Mouse (Mus musculus) megakaryocyte, embryonic 14.5 days (primary cell): ENCODE results near the gene Epb41l2. TPM values are rescaled to one million over a fixed set of nuclear protein-coding genes. Genes with fewer than 3 reads are reported as not detected.

ENCODE experiments used
- H3K27me3 ChIP-seq: replicated peaks from 2 replicates; pipeline ENCODE3; 2012; ENCODE audit warnings: inconsistent platforms
- H3K36me3 ChIP-seq: replicated peaks from 2 replicates; pipeline ENCODE3; 2012; ENCODE audit warnings: low read length, inconsistent platforms, mixed read lengths
- H3K4me1 ChIP-seq: 2 replicates; pipeline ENCODE4 v1.6.1; 2012; ENCODE audit warnings: inconsistent platforms
- H3K4me3 ChIP-seq: replicated peaks from 2 replicates; pipeline ENCODE3; 2012; ENCODE audit warnings: moderate library complexity, mild to moderate bottlenecking, inconsistent platforms
- H3K9me3 ChIP-seq: 2 replicates; pipeline ENCODE4 v1.6.1; 2012; ENCODE audit warnings: inconsistent platforms
- FLI1 ChIP-seq: IDR thresholded peaks from 2 replicates; pipeline ENCODE4 v1.6.1; 2012; ENCODE audit warnings: low read length, inconsistent platforms, mixed read lengths
- GATA1 ChIP-seq: IDR thresholded peaks from 3 replicates; pipeline ENCODE4 v1.6.1; 2012; ENCODE audit warnings: mixed read lengths, low read length, inconsistent platforms, borderline replicate concordance
- polyA plus RNA-seq: library from polyadenylated mRNA; stranded (reverse); fragments of >175 nt; gene quantifications from 2 replicates; pipeline ENCODE4 v1.2.3, GENCODE M21; 2012; ENCODE audit warnings: low replicate concordance; ENCODE audit not compliant: insufficient read depth

The Epb41l2 gene
- polyA plus RNA-seq, 1 experiment = 33.7 TPM

DNA sequence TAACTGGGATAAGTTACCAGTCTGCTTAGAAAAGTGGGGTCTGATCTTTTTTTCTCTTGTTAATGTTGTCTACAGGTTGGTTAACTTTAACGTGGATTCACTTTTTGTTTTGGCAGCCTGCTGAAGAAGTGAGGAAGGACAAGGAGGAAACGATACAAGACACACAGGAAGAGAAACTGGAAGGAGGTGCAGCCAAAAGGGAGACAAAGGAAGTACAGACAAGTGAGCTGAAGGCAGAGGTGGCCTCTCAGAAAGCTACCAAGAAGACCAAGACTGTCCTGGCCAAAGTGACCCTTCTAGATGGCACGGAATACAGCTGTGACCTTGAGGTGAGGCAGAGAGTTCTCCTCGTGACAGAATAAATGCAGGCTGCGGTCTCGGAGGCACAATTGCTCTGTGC lies 84.0 kb downstream of the Epb41l2 start:
- no peak overlapping the region for H3K4me3 ChIP-seq
- H3K36me3 ChIP-seq = peaks cover 39% of the 10 kb centered on the region
- TF ChIP-seq GATA1 (no peak), FLI1 (no peak)
- no peaks in the 10 kb centered on the region for H3K27me3 ChIP-seq
- peaks cover 44% of the 10 kb centered on the region for H3K4me1 ChIP-seq
- H3K9me3 ChIP-seq = no peaks in the 10 kb centered on the region

DNA sequence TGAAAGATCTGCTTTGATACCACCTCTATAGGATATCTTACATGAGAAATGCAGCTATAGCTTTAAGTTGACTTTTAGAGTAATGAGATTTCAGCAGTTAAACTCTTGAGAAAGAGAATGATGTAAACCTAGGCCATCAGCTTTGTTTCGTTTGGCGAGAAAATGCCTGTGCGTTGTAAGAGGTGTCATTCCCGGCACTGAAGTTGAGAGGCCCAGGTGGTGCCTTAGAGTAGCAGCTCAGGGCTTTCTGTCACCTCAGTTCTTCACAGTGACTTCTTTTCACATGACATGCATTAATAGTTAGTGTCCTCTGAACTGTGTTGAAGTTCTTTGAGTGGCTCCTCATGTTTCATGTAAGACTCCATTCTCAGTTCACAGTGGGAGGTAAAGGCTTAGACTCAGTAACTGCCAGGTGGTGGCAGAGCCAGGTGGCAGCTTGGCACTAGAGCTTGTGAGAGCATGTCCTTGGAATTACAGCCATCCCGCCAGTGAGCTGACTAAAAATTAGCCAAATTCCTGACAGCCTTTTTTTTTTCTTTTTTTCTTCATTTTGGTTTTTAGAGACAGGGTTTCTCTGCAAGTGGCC lies 84.7 kb downstream of the Epb41l2 start:
- H3K4me1 ChIP-seq = peaks cover 41% of the 10 kb centered on the region
- no peaks in the 10 kb centered on the region for H3K27me3 ChIP-seq
- TF ChIP-seq GATA1 (no peak), FLI1 (no peak)
- no peaks in the 10 kb centered on the region for H3K9me3 ChIP-seq
- H3K36me3 ChIP-seq = peaks cover 41% of the 10 kb centered on the region
- no peak overlapping the region for H3K4me3 ChIP-seq

DNA sequence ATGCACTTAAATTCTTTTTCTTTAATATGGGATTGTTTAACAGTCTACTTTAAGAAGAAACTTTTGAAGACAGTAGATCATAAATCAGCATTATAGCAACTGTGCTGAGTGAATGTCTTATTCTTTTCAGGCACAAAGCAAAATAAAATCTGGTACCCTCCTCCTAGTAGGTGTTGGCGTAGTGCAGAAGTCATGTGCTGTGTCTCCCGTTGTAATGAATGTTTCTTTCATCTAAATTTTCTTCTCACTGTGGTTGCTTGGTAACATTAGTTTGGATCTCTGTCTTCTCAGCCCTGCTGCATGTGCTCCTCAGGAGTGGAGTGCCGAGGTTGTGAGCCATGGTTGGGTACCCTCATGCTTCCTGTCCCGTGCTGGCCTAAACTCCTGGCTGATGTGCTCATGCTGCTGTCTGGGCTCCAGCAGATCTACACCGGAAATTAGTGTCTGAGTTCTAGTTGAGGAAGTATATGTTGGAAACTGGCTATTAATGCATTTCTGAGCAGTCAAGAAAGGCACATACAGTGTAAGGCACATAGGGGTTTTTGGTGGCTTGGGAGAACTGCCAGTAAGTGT lies 87.4 kb downstream of the Epb41l2 start:
- peaks cover 32% of the 10 kb centered on the region for H3K4me1 ChIP-seq
- TF ChIP-seq GATA1 = no peak
- no peak for TF ChIP-seq FLI1
- no peaks in the 10 kb centered on the region for H3K9me3 ChIP-seq
- H3K4me3 ChIP-seq = no peak overlapping the region
- peaks cover 34% of the 10 kb centered on the region for H3K36me3 ChIP-seq
- no peaks in the 10 kb centered on the region for H3K27me3 ChIP-seq

DNA sequence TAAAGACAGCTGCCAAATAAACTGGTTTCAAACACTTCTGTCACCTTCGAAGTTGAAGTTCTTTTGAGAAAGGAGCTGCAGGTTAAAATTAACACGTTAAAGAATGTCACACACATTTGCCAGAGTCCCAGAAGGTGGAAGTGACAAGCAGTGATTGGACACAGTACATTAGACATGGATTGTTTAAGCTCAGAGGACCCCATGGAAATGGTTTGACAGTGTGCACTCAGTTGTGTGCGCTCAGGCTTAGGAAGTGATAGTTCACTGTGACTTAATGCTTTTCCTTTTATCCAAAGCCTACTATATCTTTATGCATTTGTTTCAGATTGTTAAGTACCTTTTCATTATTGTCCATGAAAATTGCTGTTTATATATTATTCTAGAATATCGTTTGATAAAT lies 89.1 kb downstream of the Epb41l2 start:
- Histone ChIP-seq H3K9me3 (no peaks in the 10 kb centered on the region), H3K27me3 (no peaks in the 10 kb centered on the region), H3K4me3 (no peak overlapping the region), H3K36me3 (peaks cover 37% of the 10 kb centered on the region), H3K4me1 (peaks cover 31% of the 10 kb centered on the region)
- TF ChIP-seq GATA1 (no peak), FLI1 (no peak)

DNA sequence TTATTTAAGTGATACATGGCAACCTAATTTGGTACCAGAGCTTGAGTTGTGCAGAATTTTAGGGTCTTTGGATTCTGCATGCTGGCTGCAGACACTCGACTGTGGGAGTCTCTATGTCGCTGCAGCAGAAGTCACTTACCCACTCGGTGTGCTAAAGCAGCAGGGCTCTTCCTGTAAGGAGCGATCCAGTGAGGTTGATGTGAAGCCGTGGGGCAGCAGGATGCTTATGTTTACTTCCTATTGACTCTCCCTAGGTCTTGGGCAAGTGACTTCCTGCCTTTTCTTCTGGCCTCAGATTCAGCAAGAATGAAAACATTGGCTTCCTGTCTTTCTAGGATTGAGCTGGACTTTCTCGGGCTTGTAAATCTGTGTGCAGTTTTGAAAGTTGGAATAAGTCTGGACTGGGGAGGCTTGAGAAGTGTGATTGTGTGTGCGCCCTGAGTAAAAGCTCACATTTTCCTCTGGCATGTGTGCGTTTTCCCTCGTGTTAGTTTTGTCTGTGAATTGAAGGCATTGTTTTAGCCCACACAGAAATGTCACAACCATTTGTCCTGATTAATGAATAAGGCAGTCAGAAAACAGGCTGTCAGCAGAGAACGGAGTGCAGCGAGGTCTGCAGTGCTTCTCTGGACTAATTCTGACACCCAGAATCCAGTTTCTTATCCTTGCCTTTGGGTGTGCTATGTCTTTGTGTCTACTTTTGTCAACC lies 89.9 kb downstream of the Epb41l2 start:
- no peaks in the 10 kb centered on the region for H3K9me3 ChIP-seq
- no peaks in the 10 kb centered on the region for H3K27me3 ChIP-seq
- H3K4me3 ChIP-seq = peak overlapping the region; percentile 18
- no peak for TF ChIP-seq FLI1
- no peak for TF ChIP-seq GATA1
- peaks cover 37% of the 10 kb centered on the region for H3K36me3 ChIP-seq
- peaks cover 25% of the 10 kb centered on the region for H3K4me1 ChIP-seq

DNA sequence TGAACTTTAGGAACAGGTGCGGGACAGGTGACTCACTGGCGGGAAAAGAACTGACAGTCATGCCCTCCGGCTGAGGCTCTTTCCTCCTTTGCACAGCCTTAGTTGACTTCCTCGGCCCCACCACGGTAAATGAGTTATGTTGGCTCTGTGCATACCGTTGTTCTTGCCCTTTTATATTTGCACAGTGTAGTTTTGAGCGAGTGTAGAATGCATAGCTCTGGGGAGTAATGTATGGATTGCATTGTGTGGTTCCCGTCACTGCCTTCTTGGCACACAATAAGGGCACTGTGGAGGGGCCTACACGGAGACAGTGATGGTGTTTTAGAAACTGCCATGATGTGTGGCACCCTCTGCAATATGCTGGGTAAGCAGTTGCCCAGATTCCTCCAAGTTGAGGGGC lies 93.6 kb downstream of the Epb41l2 start:
- no peak for TF ChIP-seq FLI1
- TF ChIP-seq GATA1 = no peak
- no peaks in the 10 kb centered on the region for H3K27me3 ChIP-seq
- peaks cover 36% of the 10 kb centered on the region for H3K4me1 ChIP-seq
- no peaks in the 10 kb centered on the region for H3K9me3 ChIP-seq
- no peak overlapping the region for H3K4me3 ChIP-seq
- H3K36me3 ChIP-seq = peaks cover 21% of the 10 kb centered on the region

DNA sequence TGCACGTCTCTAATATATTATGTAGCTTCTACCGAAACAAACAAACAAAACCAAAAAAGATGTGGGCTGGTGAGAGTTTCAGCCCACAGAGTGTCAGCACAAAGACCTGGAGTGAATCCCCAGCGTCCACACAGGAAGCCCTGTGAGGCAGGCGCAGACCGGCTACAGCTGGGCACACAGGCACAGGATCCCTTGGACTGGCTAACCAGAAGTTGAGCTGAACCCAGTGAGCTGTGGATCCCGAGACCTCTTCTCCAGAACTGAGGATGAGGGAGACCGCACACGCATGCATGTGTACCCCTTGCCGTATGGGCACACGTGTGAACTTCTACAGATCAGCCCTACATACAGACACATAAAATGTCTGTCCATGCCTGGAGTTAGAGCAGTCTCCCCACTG lies 94.2 kb downstream of the Epb41l2 start:
- no peak for TF ChIP-seq FLI1
- no peak for TF ChIP-seq GATA1
- Histone ChIP-seq H3K4me3 (no peak overlapping the region), H3K4me1 (peaks cover 39% of the 10 kb centered on the region), H3K36me3 (peaks cover 18% of the 10 kb centered on the region), H3K27me3 (no peaks in the 10 kb centered on the region), H3K9me3 (no peaks in the 10 kb centered on the region)

DNA sequence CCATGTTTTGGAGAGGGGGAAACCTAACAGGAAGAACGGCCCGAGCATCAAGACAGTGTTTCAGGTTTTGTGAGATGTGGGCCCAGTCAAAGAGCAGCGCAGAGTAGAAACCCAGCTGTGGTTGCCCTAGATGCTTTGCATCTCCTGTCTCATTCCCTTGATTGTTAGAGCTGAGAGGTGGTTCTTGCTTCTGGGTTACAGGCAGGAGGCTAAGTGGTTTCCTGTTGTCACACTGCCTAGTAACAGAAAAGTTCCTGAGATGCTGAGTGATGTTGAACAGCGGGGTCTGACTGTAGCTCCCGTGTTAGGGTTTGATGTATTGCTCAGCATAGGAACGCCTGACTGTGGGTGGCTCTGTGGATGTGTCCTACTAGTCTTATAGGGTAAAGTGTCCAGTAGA lies 97.5 kb downstream of the Epb41l2 start:
- no peaks in the 10 kb centered on the region for H3K27me3 ChIP-seq
- TF ChIP-seq FLI1 (no peak), GATA1 (no peak)

DNA sequence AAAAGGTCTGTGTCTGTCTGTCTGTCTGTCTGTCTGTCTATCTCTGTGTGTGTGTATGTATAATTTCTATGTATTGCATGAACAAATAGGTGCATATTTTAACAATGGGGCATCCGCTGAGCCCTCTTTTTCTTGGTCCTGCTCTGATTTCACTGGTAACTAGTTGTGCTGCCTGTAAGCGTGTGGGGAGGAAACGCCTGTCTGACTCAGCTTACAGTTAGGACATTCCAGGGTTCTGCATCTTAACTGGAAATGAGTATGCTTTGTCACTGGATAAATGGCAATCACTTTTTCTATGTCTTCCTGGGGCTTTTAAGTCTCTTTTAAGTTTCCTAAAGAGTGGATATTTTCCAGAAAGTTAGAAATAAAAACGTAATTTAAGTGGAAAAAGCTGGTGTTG lies 98.4 kb downstream of the Epb41l2 start:
- H3K4me3 ChIP-seq = no peak overlapping the region
- no peaks in the 10 kb centered on the region for H3K27me3 ChIP-seq
- H3K36me3 ChIP-seq = peaks cover 26% of the 10 kb centered on the region
- H3K4me1 ChIP-seq = peaks cover 48% of the 10 kb centered on the region
- TF ChIP-seq FLI1 = no peak
- no peak for TF ChIP-seq GATA1
- H3K9me3 ChIP-seq = no peaks in the 10 kb centered on the region

More for the DNA sequence above, 97.5 kb downstream of the Epb41l2 start:
- H3K36me3 ChIP-seq = peaks cover 26% of the 10 kb centered on the region
- peak overlapping the region; percentile 33 for H3K4me3 ChIP-seq
- peaks cover 39% of the 10 kb centered on the region for H3K4me1 ChIP-seq
- no peaks in the 10 kb centered on the region for H3K9me3 ChIP-seq

DNA sequence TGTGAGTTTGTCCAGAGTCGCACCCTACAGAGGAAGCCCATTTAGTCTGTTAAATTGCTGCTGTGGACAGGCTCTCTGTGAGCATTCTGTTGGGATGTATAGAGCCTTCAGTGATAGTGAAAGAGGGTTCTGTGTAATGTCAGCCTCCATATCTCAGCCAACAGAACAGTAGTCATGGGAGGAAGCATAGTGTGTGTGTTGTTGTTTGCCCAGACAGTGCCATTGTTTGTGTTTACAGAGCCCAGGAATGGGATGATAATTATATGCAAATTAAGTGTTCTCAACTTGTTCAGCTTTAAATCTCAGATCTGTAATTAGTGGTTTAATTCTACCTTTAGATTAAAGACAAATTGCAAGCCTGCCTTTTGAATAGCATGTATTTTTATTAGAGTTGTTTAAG lies 102.2 kb downstream of the Epb41l2 start:
- TF ChIP-seq GATA1 (no peak), FLI1 (no peak)
- no peaks in the 10 kb centered on the region for H3K9me3 ChIP-seq
- H3K27me3 ChIP-seq = no peaks in the 10 kb centered on the region
- H3K4me3 ChIP-seq = no peak overlapping the region
- H3K36me3 ChIP-seq = peaks cover 8% of the 10 kb centered on the region
- peaks cover 71% of the 10 kb centered on the region for H3K4me1 ChIP-seq
